Mouse (Mus musculus) midbrain, postnatal 0 days (tissue): ENCODE data around the gene Prpsap2. TPM values are rescaled to one million over a fixed set of nuclear protein-coding genes. Genes with fewer than 3 reads are reported as not detected.

ENCODE experiments used
- ATAC-seq: fragments of 200-750 bp; cut with Nextera tagmentation; 2 replicates; pipeline ENCODE4 v1.8.0; 2017; ENCODE audit warnings: moderate number of reproducible peaks, mild to moderate bottlenecking, moderate TSS enrichment, moderate library complexity; ENCODE audit not compliant: low FRiP score
- DNase-seq: peaks from one replicate; pipeline ENCODE4 v3.0.0-alpha.2; 2015; ENCODE audit warnings: low spot score
- H3K27ac ChIP-seq: fragments of 300-500 bp; sonication (generic); 2 replicates; pipeline ENCODE4 v1.5.1; 2014; ENCODE audit warnings: low read depth, mild to moderate bottlenecking, low read length, mixed read lengths
- H3K27me3 ChIP-seq: fragments of 300-500 bp; sonication (generic); 2 replicates; pipeline ENCODE4 v1.6.1; 2014; ENCODE audit warnings: low read length, control low read depth, mixed read lengths; ENCODE audit not compliant: insufficient read depth
- H3K36me3 ChIP-seq: fragments of 300-500 bp; sonication (generic); 2 replicates; pipeline ENCODE4 v1.6.1; 2014; ENCODE audit warnings: low read length, control low read depth, mixed read lengths; ENCODE audit not compliant: insufficient read depth
- H3K4me1 ChIP-seq: fragments of 300-500 bp; sonication (generic); 2 replicates; pipeline ENCODE4 v1.6.1; 2014; ENCODE audit warnings: mild to moderate bottlenecking, control low read depth, antibody characterized with exemption, low read length, mixed read lengths; ENCODE audit not compliant: insufficient read depth
- H3K4me2 ChIP-seq: fragments of 300-500 bp; sonication (generic); 2 replicates; pipeline ENCODE4 v1.6.1; 2014; ENCODE audit warnings: low read depth, mild to moderate bottlenecking, low read length, mixed read lengths; ENCODE audit not compliant: poor library complexity, severe bottlenecking
- H3K4me3 ChIP-seq: fragments of 300-500 bp; sonication (generic); 2 replicates; pipeline ENCODE4 v1.5.1; 2014; ENCODE audit warnings: low read depth, mild to moderate bottlenecking, low read length, moderate library complexity
- H3K9ac ChIP-seq: fragments of 300-500 bp; sonication (generic); replicated peaks from 2 replicates; pipeline ENCODE4 v1.6.1; 2014; ENCODE audit warnings: mild to moderate bottlenecking, low read length, moderate library complexity, mixed read lengths; ENCODE audit not compliant: poor library complexity, severe bottlenecking
- H3K9me3 ChIP-seq: fragments of 300-500 bp; sonication (generic); 2 replicates; pipeline ENCODE4 v1.6.1; 2016; ENCODE audit warnings: low read length, control low read depth
- CTCF ChIP-seq: IDR thresholded peaks from 2 replicates; pipeline ENCODE4 v1.5.1; 2016; ENCODE audit warnings: antibody characterized with exemption, mild to moderate bottlenecking
- WGBS: fragments of 180-500 bp; shearing (Covaris S2); extraction: QIAGEN DNeasy Blood & Tissue Kit; methylation state at CpG from one replicate; pipeline ENCODE4 v1.1.7; 2014; 5-methylcytosine and 5-hydroxymethylcytosine counted together
- polyA plus RNA-seq: library from polyadenylated mRNA; unstranded; fragments of >200 nt; fragmentation: Nextera tagmentation; extraction: Ambion mirVana; gene quantifications from 2 replicates; pipeline ENCODE4 v1.2.1, GENCODE M21; 2015
- total RNA-seq: library from RNA; depleted of rRNA; stranded (reverse); fragments of >200 nt; gene quantifications from 2 replicates; pipeline ENCODE4 v1.2.3, GENCODE M21; 2014

Gene Prpsap2
- total and polyA plus RNA-seq, 2 experiments from 2014 or later = 43.5 to 46.7 TPM

GRCm38 (mm10) chr11:61722077-61722476 lies 39.8 kb downstream of the Prpsap2 start:
- ATAC-seq (no peak), DNase-seq (no peak)
- Histone ChIP-seq H3K9me3 (no peaks in the 10 kb centered on the region), H3K36me3 (0 out of 2 replicates have a peak, but pooled peaks cover 6% of the 10 kb centered on the region), H3K27ac (no peak overlapping the region), H3K4me2 (no peak overlapping the region), H3K27me3 (no peaks in the 10 kb centered on the region), H3K9ac (no peak overlapping the region), H3K4me1 (no peaks in the 10 kb centered on the region), H3K4me3 (no peak overlapping the region)
- WGBS = 72% methylated on average over 5 of the region's 5 CpGs
- no peak for TF ChIP-seq CTCF

DNA sequence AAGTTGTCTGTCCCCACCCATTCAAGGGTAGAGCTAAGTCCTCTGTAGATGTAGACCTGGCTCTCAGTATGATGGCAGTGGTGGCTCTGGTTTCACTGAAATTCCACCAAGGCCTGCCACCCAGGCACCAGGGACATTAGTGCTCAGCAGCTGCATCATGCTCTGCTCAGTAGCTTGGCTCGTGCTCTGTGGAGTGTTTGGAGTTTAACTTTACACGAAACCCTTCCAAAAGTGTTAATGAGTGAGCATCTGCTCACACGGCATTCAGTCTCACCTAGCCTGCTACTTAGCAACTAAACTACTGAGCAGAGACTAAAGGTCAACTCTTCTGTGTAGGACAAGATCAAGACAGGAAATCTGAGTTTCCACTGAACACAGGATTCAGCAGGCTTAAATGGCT lies 41.3 kb downstream of the Prpsap2 start, which contains the start of gene Slc5a10:
Slc5a10 (minus strand) TSS at position 191 of the 400 bp plus-strand sequence.
- ATAC-seq (no peak), DNase-seq (no peak)
- H3K27ac ChIP-seq = no peak within 1 kb of the TSS
- H3K9ac ChIP-seq = no peak within 1 kb of the TSS
- H3K9me3 ChIP-seq = no peaks in the 10 kb centered on the region
- H3K4me2 ChIP-seq = no peak within 1 kb of the TSS
- no peak within 1 kb of the TSS for H3K4me3 ChIP-seq
- no peak for TF ChIP-seq CTCF
- H3K36me3 ChIP-seq = no peaks in the 10 kb centered on the region
- no peaks in the 10 kb centered on the region for H3K27me3 ChIP-seq
- 81% methylated on average over 3 of the region's 3 CpGs for WGBS
- H3K4me1 ChIP-seq = no peaks in the 10 kb centered on the region

DNA sequence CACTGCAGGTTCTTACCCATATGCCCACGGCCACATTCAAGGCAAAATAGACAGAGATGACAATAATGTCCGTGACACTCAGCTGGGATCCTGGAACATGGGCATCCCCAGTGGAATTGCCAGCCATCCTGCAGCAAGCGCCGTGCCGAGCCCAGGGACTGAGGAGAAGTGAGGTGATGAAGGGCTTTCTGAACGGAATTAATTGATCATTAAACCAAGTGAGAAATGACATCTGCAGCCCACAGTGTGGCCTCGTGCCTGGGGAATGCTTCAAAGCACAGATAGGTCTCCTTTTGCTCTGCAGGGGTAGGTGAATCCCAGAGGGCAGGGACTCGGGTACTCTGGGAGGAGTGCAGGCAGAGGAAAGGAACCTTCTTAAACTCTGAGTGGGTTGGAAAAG lies 42.1 kb downstream of the Prpsap2 start:
- Histone ChIP-seq H3K4me1 (no peaks in the 10 kb centered on the region), H3K4me3 (no peak overlapping the region), H3K9me3 (no peaks in the 10 kb centered on the region), H3K36me3 (no peaks in the 10 kb centered on the region), H3K27me3 (no peaks in the 10 kb centered on the region), H3K27ac (no peak overlapping the region), H3K4me2 (no peak overlapping the region), H3K9ac (no peak overlapping the region)
- 68% methylated on average over 8 of the region's 8 CpGs for WGBS
- TF ChIP-seq CTCF = no peak
- ATAC-seq (no peak), DNase-seq (no peak)

DNA sequence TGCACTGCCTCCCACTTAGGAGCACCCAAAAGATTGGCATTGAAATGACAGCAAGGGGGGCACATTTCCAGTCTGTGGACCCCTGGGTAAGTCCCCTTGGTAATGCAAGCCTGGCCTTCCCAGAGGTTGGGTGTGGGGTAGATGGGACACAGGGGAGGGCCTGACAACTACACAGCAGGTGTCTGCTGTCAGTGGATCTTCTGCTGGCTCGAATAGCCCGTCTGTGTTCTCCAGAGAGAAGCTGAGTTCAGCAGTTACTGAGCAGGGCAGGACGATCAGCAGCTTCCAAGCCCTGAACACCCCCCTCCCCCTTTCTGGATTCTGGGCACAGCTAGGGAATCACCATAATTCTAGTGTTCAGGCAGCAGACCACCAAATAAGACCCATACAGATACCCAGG lies 42.5 kb downstream of the Prpsap2 start:
- no peaks in the 10 kb centered on the region for H3K4me1 ChIP-seq
- no peak for ATAC-seq

GRCm38 (mm10) chr11:61717990-61718389 lies 43.9 kb downstream of the Prpsap2 start:
- Histone ChIP-seq H3K4me1 (no peaks in the 10 kb centered on the region), H3K4me2 (no peak overlapping the region), H3K27ac (no peak overlapping the region), H3K4me3 (no peak overlapping the region), H3K36me3 (no peaks in the 10 kb centered on the region), H3K9ac (no peak overlapping the region), H3K27me3 (no peaks in the 10 kb centered on the region), H3K9me3 (no peaks in the 10 kb centered on the region)
- no peak for DNase-seq
- ATAC-seq = no peak
- WGBS = 50% methylated on average over 5 of the region's 5 CpGs
- TF ChIP-seq CTCF = no peak

More for the DNA sequence above, 42.5 kb downstream of the Prpsap2 start:
- DNase-seq = no peak
- WGBS = 38% methylated on average over 3 of the region's 3 CpGs
- H3K36me3 ChIP-seq = no peaks in the 10 kb centered on the region
- H3K9ac ChIP-seq = no peak overlapping the region
- no peak overlapping the region for H3K4me2 ChIP-seq
- no peak overlapping the region for H3K4me3 ChIP-seq
- H3K27me3 ChIP-seq = no peaks in the 10 kb centered on the region
- H3K9me3 ChIP-seq = no peaks in the 10 kb centered on the region
- no peak for TF ChIP-seq CTCF
- H3K27ac ChIP-seq = no peak overlapping the region

DNA sequence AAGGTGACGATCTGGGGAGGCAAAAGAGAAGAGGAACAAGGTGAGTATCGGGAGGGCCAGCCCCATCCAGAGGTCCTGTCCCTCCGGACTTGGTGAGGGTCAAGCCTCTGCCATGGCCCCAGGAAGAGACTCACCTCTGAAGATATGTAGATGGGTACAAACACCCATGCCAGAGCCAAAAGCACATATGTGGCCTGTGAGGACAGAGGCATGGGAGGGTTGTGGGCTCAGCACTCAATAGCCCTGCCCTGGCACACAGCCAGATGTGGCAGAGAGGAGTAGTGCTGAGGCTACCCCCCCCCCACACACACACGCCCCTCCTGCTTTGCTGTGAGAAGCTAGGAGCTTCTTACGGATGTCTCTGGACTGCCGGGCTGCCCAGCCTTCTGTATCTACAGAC lies 46.8 kb downstream of the Prpsap2 start:
- H3K4me3 ChIP-seq = no peak overlapping the region
- no peaks in the 10 kb centered on the region for H3K4me1 ChIP-seq
- no peak for ATAC-seq
- no peak for DNase-seq
- no peaks in the 10 kb centered on the region for H3K36me3 ChIP-seq
- H3K4me2 ChIP-seq = no peak overlapping the region
- TF ChIP-seq CTCF = no peak
- 68% methylated on average over 6 of the region's 6 CpGs for WGBS
- H3K27ac ChIP-seq = no peak overlapping the region
- no peaks in the 10 kb centered on the region for H3K9me3 ChIP-seq
- no peaks in the 10 kb centered on the region for H3K27me3 ChIP-seq
- H3K9ac ChIP-seq = no peak overlapping the region
